Mouse (Mus musculus) monocyte, adult 2 months (primary cell): ENCODE results near the gene Gm5150.
A peak's percentile ranks its signal among the peaks of the same experiment; 100 is the strongest.
"Not testable (repeated sequence)": the region's sequence is repeated elsewhere in the genome, so short reads cannot be mapped to it uniquely, and the experiment has no call there.

Experiments
- DNase-seq, 2 experiments: peaks; one replicate each; pipeline ENCODE4 v3.0.0; 2022; ENCODE audit warnings: low spot score in 2 of 2, low read depth in 1 of 2

The Gm5150 gene

GRCm38 (mm10) chr3:16006215-16006614 is at the start of gene Gm5150:
Gene Gm5150 (minus strand): TSS chr3:16006437.
- no peak for DNase-seq

- not testable (repeated sequence) for DNase-seq
These were observed 45.5 kb upstream of the Gm5150 start for GRCm38 (mm10) chr3:16051736-16052135.

DNA sequence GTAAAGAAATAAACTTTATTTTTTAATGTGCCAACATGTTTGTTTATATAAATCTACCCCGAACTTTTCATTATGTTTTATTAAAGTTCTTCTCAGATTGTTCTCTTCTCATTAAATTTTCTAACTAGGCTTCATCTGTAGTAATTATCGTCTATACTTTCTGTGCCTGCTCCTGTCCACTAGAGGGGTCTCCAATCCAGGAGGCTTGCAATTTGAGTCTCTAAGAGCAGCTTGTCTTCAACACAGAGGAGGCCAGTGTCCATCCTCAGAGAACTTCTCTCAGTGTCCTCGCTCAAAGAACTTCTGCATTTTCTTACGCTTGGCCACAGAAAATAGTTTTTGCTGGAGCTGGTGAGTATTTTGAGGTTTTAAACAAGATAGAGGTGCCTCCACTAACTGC is 41.1 kb upstream of the Gm5150 start:
- DNase-seq, result no peak

DNA sequence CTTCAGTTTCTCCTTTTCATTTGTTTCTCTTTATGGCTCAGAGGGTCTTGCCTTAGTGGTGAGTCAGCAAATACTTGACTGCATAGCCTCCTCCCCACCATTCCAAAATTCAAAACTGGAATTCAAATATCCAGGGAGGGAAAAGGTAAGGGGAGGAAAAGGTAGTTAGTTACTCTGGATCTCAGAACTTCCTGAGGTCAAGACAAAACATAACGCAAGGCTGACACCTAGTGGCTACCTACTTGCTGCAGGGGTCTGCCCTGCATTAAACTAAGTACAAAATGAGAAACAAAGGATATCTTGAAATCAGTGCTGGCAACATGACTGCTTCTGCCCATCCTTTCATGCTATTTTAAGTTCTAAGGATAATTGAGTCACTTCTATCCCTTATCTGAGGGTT is 37.1 kb upstream of the Gm5150 start:
- peak in 1 of 2 experiments; percentile 10 for DNase-seq

DNA sequence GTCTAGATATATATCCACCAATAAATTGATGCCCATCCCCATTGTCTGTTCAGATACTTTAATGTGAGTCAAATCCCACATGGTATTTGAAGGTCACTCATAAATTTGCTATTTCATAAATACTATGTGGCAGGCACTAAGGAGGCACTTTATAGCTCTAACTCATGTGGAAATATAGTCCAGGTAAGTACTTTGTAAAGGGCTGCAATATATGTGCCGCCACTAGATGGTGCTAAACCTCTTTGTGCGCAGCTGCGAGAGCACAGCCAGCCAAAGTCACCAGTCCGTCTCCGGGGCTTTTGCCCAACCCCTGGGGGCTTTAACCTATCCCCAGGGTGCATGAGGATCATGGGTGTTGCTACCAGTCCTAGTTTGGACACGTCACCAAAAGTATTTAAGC is 18.8 kb upstream of the Gm5150 start:
- peak in 1 of 2 experiments; percentile 13 for DNase-seq

- no peak for DNase-seq
These were observed 16.0 kb upstream of the Gm5150 start for GRCm38 (mm10) chr3:16022214-16022613.

DNA sequence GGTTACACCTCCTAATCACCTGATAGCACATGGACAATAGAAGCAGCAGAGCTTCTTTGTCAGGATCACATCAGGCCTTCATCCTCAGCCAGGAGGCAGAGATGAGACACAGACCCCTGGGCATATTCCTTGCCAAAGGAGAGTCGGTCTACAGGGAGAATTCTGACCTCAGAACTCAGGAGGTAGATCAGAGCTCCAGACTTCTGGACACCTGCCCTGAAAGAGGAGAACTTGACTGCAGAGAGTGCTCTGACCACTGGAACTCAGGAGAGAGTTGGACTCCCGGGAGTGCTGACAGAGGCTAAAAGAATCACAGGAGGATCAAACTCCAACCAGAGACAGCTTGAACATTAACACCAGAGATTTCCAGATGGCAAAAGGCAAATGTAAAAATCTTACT is 8.2 kb upstream of the Gm5150 start:
- not testable (repeated sequence) for DNase-seq

DNA sequence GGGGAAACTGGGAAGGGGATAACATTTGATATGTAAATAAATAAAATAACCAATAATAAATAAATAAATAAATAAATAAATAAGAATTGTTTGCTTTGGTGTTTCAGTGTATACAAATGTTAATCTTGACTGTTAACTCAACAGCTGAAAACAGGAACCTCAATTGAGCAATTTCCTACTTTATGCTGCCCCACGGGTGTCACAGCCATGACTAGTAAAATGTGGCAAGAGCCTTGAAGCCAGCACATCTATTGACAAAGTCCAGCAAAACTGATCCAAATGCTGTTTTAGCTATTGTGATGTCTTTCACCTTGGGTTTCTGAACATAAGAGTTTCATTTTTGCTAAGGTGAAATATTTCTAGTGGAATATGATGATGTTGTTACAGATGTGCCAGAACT is 1.6 kb upstream of the Gm5150 start:
- DNase-seq, result peak; percentile 40 to 46

- DNase-seq, result no peak
These were observed 2.2 kb downstream of the Gm5150 start for GRCm38 (mm10) chr3:16003890-16004633.

- DNase-seq, result not testable (repeated sequence)
These were observed 6.8 kb downstream of the Gm5150 start for GRCm38 (mm10) chr3:15999479-15999878.

DNA sequence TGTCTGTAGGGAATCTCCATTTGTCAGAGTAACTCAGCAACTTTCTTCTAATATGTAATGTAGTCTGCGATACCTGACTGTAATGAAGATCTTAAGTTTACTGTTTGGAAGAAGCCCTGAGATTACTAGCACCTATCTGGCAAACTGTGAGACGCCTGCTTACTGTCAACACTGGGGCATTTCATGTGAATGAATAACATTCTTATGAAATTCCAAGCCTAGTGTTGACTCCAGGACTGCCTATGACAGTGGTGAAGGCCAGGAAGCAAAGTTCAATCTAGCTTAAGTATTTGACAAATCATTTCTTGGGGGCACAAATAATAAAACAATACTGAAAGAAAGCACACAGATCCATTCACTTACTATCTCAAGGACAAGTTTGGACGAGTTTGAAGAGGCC is 24.0 kb downstream of the Gm5150 start:
- no peak for DNase-seq

GRCm38 (mm10) chr3:15956921-15957320 is 49.3 kb downstream of the Gm5150 start:
- no peak for DNase-seq
